13 mouse cellular contexts compared by ENCODE assay signal in the genomic region with DNA sequence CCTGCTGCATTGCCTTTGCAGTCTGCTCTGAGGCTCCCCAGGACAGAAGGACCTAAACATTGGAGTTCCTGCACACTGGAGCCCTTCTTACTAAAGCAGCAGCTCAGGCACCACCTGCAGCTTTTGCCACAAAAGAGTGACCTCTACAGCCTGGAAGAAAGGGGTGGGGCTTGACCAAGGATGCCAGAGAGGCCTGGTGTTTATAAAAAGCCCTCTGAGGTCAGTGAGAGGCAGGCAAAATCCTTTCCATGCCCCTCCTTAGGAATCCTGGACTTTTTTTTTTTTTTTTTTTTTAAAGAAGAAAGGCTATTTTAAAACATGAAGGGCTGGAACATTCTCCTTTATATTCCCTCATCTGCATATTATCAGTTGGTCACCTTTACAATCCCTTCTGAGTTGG. TPM values are rescaled to one million over a fixed set of nuclear protein-coding genes. Genes with fewer than 3 reads are reported as not detected.
A peak's percentile ranks its signal among the peaks of the same experiment; 100 is the strongest.
DNase-seq lines count a peak whose midpoint lies in the region; ATAC-seq and TF ChIP-seq lines count a peak whose summit lies in the region.
"Had no signal": no experiment of that assay in that cellular context is flagged by ENCODE, and none has a peak within 500 bp of the region (broad histone marks: within the 10 kb centered on the region; RNA-seq: fewer than 3 reads in every experiment).

No protein-coding gene starts in this region.

- no peak for TF ChIP-seq CTCF in intestine, postnatal 0 days (IDR thresholded peaks at IDR 0.05; ENCODE audit: low read depth)

- H3K4me3 ChIP-seq in heart, embryonic 14.5 days (ENCODE audit: control insufficient read depth in 1 of 2, insufficient read depth in 1 of 2, low read depth in 1 of 2, low read length in 2 of 2) = no peak overlapping the region
- no peak overlapping the region for H3K4me3 ChIP-seq in midbrain, embryonic 16.5 days (ENCODE audit: low read depth, low read length)
- H3K4me3 ChIP-seq in intestine, postnatal 0 days (ENCODE audit: low read depth, low read length) = no peak overlapping the region
- H3K4me3 ChIP-seq: heart, adult 2 months; liver, embryonic 15.5 days had no signal

- 0 out of 2 replicates have a peak, but pooled peaks cover 6% of the 10 kb centered on the region for H3K36me3 ChIP-seq in heart, embryonic 14.5 days (ENCODE audit: control insufficient read depth, insufficient read depth, low read length)
- H3K36me3 ChIP-seq in midbrain, embryonic 16.5 days (ENCODE audit: control insufficient read depth, insufficient read depth, low read length) = no peaks in the 10 kb centered on the region
- peaks cover 6% of the 10 kb centered on the region; the same call in 1 of the 2 replicates for H3K36me3 ChIP-seq in intestine, postnatal 0 days (ENCODE audit: control insufficient read depth, insufficient read depth)

- H3K4me2 ChIP-seq in heart, embryonic 14.5 days (ENCODE audit: low read length) = no peak overlapping the region
- no peak overlapping the region for H3K4me2 ChIP-seq in midbrain, embryonic 16.5 days (ENCODE audit: low read length)
- H3K4me2 ChIP-seq in intestine, postnatal 0 days (replicated peaks; ENCODE audit: low read depth) = no peak overlapping the region
- H3K4me2 ChIP-seq: liver, embryonic 15.5 days had no signal

- ATAC-seq in heart, embryonic 14.5 days (ENCODE audit: insufficient number of reproducible peaks, insufficient read depth, low FRiP score, low read depth) = no peak
- ATAC-seq in midbrain, embryonic 16.5 days = no peak
- ATAC-seq in intestine, postnatal 0 days = no peak

- peak overlapping the region; percentile 66 to 74 for H3K27ac ChIP-seq in heart, embryonic 14.5 days (replicated peaks in 1 of 2; ENCODE audit: control insufficient read depth in 1 of 2, insufficient read depth in 1 of 2, low read depth in 2 of 2, low read length in 2 of 2)
- H3K27ac ChIP-seq in midbrain, embryonic 16.5 days (ENCODE audit: low read length) = peak overlapping the region; percentile 30; the same call in 1 of the 2 replicates
- no peak overlapping the region for H3K27ac ChIP-seq in intestine, postnatal 0 days (ENCODE audit: low read depth, low read length)
- H3K27ac ChIP-seq: heart, adult 2 months; liver, embryonic 15.5 days had no signal

- no peaks in the 10 kb centered on the region for H3K27me3 ChIP-seq in heart, embryonic 14.5 days (ENCODE audit: control insufficient read depth, insufficient read depth, low read length)
- H3K27me3 ChIP-seq in midbrain, embryonic 16.5 days (ENCODE audit: control insufficient read depth, insufficient read depth, low read depth, low read length) = no peaks in the 10 kb centered on the region
- no peaks in the 10 kb centered on the region for H3K27me3 ChIP-seq in intestine, postnatal 0 days (replicated peaks; ENCODE audit: control insufficient read depth, insufficient read depth, low read length)
- H3K27me3 ChIP-seq: liver, embryonic 15.5 days had no signal

- no peaks in the 10 kb centered on the region for H3K9me3 ChIP-seq in heart, embryonic 14.5 days (ENCODE audit: control insufficient read depth, low read length)
- no peaks in the 10 kb centered on the region for H3K9me3 ChIP-seq in midbrain, embryonic 16.5 days (replicated peaks; ENCODE audit: control insufficient read depth, low read length, poor library complexity, severe bottlenecking)
- H3K9me3 ChIP-seq in intestine, postnatal 0 days (ENCODE audit: control insufficient read depth) = no peaks in the 10 kb centered on the region
- H3K9me3 ChIP-seq: G1E; liver, embryonic 15.5 days had no signal

- peaks cover 40 to 75% of the 10 kb centered on the region in 2 experiments for H3K4me1 ChIP-seq in heart, embryonic 14.5 days (ENCODE audit: control insufficient read depth in 2 of 2, insufficient read depth in 2 of 2, low read length in 2 of 2)
- peaks cover 57% of the 10 kb centered on the region for H3K4me1 ChIP-seq in midbrain, embryonic 16.5 days (ENCODE audit: control insufficient read depth, insufficient read depth, low read length)
- peaks cover 20% of the 10 kb centered on the region; the same call in 1 of the 2 replicates for H3K4me1 ChIP-seq in intestine, postnatal 0 days (replicated peaks; ENCODE audit: control insufficient read depth, insufficient read depth, low read length)

- H3K9ac ChIP-seq in heart, embryonic 14.5 days (ENCODE audit: low read length) = peak overlapping the region; percentile 52; the same call in 1 of the 2 replicates
- H3K9ac ChIP-seq in midbrain, embryonic 16.5 days (ENCODE audit: low read depth, low read length) = no peak overlapping the region
- no peak overlapping the region for H3K9ac ChIP-seq in intestine, postnatal 0 days (ENCODE audit: low read depth, low read length)
- H3K9ac ChIP-seq: liver, embryonic 15.5 days had no signal

- no peak for DNase-seq in heart, adult 11 months
- peak; percentile 50 for DNase-seq in lung, postnatal 10 days
- DNase-seq in lung, postnatal 4 days = no peak
- DNase-seq in embryo, embryonic 10.5 days (ENCODE audit: low spot score) = peak; percentile 60
- no peak for DNase-seq in cerebellum, adult 9-11 months
- DNase-seq: kidney, postnatal 10 days; thymus, postnatal 14 days had no signal

RNA-seq across cellular contexts. Expression of a gene that starts 42.7 kb away (rescaled TPM):
- 36.7 and 43.3 TPM in 2 replicates for polyA plus RNA-seq in heart, embryonic 14.5 days (2014; fragmentation: Nextera tagmentation; extraction: Ambion mirVana)
- polyA plus RNA-seq in midbrain, embryonic 16.5 days (2015; fragmentation: Nextera tagmentation; extraction: Ambion mirVana) = 129 and 164 TPM in 2 replicates
- polyA plus RNA-seq in intestine, postnatal 0 days (2015; fragmentation: Nextera tagmentation; extraction: Ambion mirVana) = 42.8 and 45.2 TPM in 2 replicates

Comparison
In these comparisons a context has a peak if more than half of its experiments do, and no peak if none do; other contexts are left out.
1. DNase-seq: peak in lung, postnatal 10 days (single experiment) and embryo, embryonic 10.5 days (single experiment); none in heart, adult 11 months (single experiment), lung, postnatal 4 days (0 of 2) and cerebellum, adult 9-11 months (single experiment).